Mouse (Mus musculus): Measurements from ENCODE around the gene Btf3l4.

GRCm38 (mm10) chr4:108803535-108803934 is 29.9 kb downstream of the Btf3l4 start:
- TF ChIP-seq POLR2A (IDR thresholded peaks at IDR 0.05; ENCODE audit: extremely low read depth, insufficient read depth, low read length) (no peak), CTCF (IDR thresholded peaks at IDR 0.05; ENCODE audit: extremely low read depth, insufficient read depth, low read length) (no peak)
